Mouse (Mus musculus) hindbrain, embryonic 11.5 days (tissue): ENCODE results near the gene Spib. TPM values are rescaled to one million over a fixed set of nuclear protein-coding genes. Genes with fewer than 3 reads are reported as not detected.

Experiments used
- ATAC-seq: fragments of 200-750 bp; cut with Nextera tagmentation; 2 replicates; pipeline ENCODE4 v1.8.0; 2017; ENCODE audit warnings: mild to moderate bottlenecking, moderate TSS enrichment, moderate library complexity; ENCODE audit not compliant: low FRiP score
- DNase-seq: peaks from one replicate; pipeline ENCODE4 v3.0.0-alpha.2; 2015; ENCODE audit warnings: low spot score
- H3K27ac ChIP-seq: fragments of 300-500 bp; sonication (generic); 2 replicates; pipeline ENCODE4 v1.5.1; 2014; ENCODE audit warnings: mild to moderate bottlenecking, low read depth, low read length
- H3K27me3 ChIP-seq: fragments of 300-500 bp; sonication (generic); 2 replicates; pipeline ENCODE4 v1.6.1; 2014; ENCODE audit warnings: mild to moderate bottlenecking, low read length, moderate library complexity, mixed read lengths; ENCODE audit not compliant: control insufficient read depth, insufficient read depth
- H3K36me3 ChIP-seq: fragments of 300-500 bp; sonication (generic); 2 replicates; pipeline ENCODE4 v1.6.1; 2014; ENCODE audit warnings: mild to moderate bottlenecking, low read length, moderate library complexity, mixed read lengths; ENCODE audit not compliant: control insufficient read depth, insufficient read depth
- H3K4me1 ChIP-seq: fragments of 300-500 bp; sonication (generic); replicated peaks from 2 replicates; pipeline ENCODE4 v1.6.1; 2014; ENCODE audit warnings: low read length, mixed read lengths; ENCODE audit not compliant: control insufficient read depth, insufficient read depth
- H3K4me2 ChIP-seq: fragments of 300-500 bp; sonication (generic); replicated peaks from 2 replicates; pipeline ENCODE4 v1.6.1; 2014; ENCODE audit warnings: mild to moderate bottlenecking, low read depth, low read length
- H3K4me3 ChIP-seq: fragments of 300-500 bp; sonication (generic); 2 replicates; pipeline ENCODE4 v1.5.1; 2014; ENCODE audit warnings: low read depth, low read length
- H3K9ac ChIP-seq: fragments of 300-500 bp; sonication (generic); 2 replicates; pipeline ENCODE4 v1.6.1; 2014; ENCODE audit warnings: low read depth, low read length
- H3K9me3 ChIP-seq: fragments of 300-500 bp; sonication (generic); 2 replicates; pipeline ENCODE4 v1.6.1; 2016; ENCODE audit warnings: low read length; ENCODE audit not compliant: control insufficient read depth
- WGBS: fragments of 180-500 bp; shearing (Covaris S2); extraction: QIAGEN DNeasy Blood & Tissue Kit; methylation state at CpG from one replicate; pipeline ENCODE4 v1.1.7; 2014; 5-methylcytosine and 5-hydroxymethylcytosine counted together
- polyA plus RNA-seq: library from polyadenylated mRNA; unstranded; fragments of >200 nt; fragmentation: Nextera tagmentation; extraction: Ambion mirVana; gene quantifications from 2 replicates; pipeline ENCODE4 v1.2.1, GENCODE M21; 2014

The Spib gene
- polyA plus RNA-seq, 1 experiment from 2014 or later: not detected

DNA sequence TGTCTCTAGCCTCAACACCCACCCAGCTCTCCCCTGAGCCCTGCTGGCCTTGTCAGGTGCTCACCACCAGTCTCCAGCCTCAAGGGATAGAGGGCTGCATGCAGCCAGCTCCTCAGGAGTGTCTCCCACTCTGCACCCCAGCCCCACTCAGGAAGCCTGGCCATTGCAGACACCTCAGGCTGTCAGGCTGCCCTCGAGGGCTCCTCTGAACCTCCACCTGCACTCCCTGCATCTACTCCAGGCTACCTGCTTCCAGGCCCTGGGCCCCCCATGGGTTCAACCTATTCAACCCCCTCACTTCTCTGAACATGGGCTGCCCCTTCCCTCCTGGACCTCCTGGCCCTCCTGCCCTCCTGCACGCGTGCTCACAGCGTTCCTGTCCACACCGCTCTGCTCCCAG is 40.5 kb downstream of the Spib start:
- DNase-seq (no peak), ATAC-seq (no peak)
- Histone ChIP-seq H3K4me3 (no peak overlapping the region), H3K9ac (no peak overlapping the region), H3K4me2 (no peak overlapping the region), H3K27ac (no peak overlapping the region), H3K27me3 (no peaks in the 10 kb centered on the region), H3K9me3 (no peaks in the 10 kb centered on the region), H3K4me1 (peaks cover 4% of the 10 kb centered on the region; the same call in 1 of the 2 replicates), H3K36me3 (no peaks in the 10 kb centered on the region)
- 94% methylated on average over 5 of the region's 5 CpGs for whole genome bisulfite sequencing

DNA sequence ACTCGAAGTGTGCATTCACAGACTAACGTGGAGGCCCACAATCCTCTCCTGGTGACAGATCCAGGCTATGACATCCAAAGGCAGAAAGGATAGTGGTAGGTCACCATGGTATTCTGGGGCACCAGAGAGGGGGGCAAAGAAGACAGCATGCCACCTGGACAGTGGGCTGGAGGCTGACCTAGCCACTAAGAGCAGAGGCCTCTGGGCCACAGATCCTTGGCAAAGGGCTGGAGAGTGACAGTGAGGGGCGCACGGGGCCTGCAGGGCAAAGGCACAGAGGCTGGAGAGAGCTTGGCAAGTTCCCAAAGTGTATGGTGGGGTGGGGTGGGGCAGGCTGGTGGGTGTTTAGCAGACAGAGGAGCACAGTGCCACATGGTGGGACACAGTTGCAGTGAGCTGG is 41.6 kb downstream of the Spib start:
- Histone ChIP-seq H3K36me3 (no peaks in the 10 kb centered on the region), H3K4me2 (no peak overlapping the region), H3K27me3 (no peaks in the 10 kb centered on the region), H3K9me3 (no peaks in the 10 kb centered on the region), H3K27ac (no peak overlapping the region), H3K9ac (no peak overlapping the region), H3K4me3 (no peak overlapping the region), H3K4me1 (peaks cover 1% of the 10 kb centered on the region; the same call in 1 of the 2 replicates)
- no peak for DNase-seq
- ATAC-seq: no peak
- 93% methylated on average over 4 of the region's 4 CpGs for WGBS

DNA sequence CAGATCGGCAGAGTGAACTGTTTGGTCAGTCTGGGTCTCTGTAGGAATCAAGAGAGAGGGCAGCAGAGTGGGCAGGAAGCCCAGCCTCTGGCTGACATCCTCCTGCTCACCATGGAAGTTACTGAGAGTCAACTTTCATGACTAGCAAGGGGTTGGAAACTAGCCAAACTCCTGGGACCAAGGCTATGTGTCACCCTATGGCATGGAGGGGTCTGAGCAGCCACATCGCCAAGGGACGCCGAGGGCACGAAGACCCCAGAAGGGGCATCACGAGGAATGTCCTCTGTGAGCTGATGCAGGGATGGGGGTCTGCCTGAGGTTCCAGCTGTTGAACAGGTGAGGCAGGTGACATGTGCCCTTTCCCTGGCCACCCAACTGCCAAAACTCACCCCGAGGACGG is 43.3 kb downstream of the Spib start:
- Histone ChIP-seq H3K9me3 (no peaks in the 10 kb centered on the region), H3K4me2 (no peak overlapping the region), H3K4me3 (no peak overlapping the region), H3K4me1 (no peaks in the 10 kb centered on the region), H3K36me3 (no peaks in the 10 kb centered on the region), H3K27me3 (no peaks in the 10 kb centered on the region), H3K9ac (no peak overlapping the region), H3K27ac (no peak overlapping the region)
- DNase-seq (no peak), ATAC-seq (no peak)
- 88% methylated on average over 8 of the region's 8 CpGs for WGBS

GRCm38 (mm10) chr7:44487936-44488335 is 43.9 kb downstream of the Spib start:
- Histone ChIP-seq H3K27me3 (no peaks in the 10 kb centered on the region), H3K36me3 (no peaks in the 10 kb centered on the region), H3K4me1 (no peaks in the 10 kb centered on the region), H3K4me3 (no peak overlapping the region), H3K9me3 (no peaks in the 10 kb centered on the region), H3K27ac (no peak overlapping the region), H3K9ac (no peak overlapping the region), H3K4me2 (no peak overlapping the region)
- ATAC-seq (no peak), DNase-seq (no peak)
- 92% methylated on average over 7 of the region's 7 CpGs for WGBS

DNA sequence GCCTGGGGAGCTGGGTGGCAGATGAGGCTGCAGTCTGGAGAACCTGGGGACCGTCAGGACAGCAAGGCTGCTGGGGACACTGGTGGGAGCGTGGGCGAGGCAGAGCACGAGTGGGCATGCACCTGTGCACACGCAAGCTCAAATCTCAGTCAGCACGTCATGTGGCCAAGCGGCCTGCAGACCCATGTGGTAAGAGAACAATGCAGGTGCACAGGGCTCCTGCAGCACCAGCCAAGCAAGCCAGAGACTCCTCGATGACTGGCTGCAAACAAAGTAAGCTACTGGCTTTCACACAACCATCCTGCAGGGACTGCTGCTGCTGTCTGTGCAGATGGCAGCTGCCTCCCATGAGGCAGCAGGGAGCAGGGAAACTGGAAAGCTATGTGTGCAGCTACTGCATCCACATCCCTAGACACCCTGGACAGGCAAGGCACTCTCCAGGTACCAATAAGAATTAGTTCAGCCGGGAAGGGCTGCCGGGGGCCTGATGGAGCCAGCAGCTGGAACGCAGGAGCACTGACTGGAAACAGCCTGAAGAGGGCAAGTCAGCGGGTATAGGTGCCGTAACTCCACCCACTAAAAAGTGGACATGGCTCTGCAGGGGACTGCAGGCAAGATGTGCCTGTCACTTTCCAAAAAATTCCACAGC is 44.8 kb downstream of the Spib start:
- WGBS: 67% methylated on average over 13 of the region's 13 CpGs
- H3K9me3 ChIP-seq: no peaks in the 10 kb centered on the region
- H3K27me3 ChIP-seq: 0 out of 2 replicates have a peak, but pooled peaks cover 3% of the 10 kb centered on the region
- H3K4me1 ChIP-seq: no peaks in the 10 kb centered on the region
- ATAC-seq (no peak), DNase-seq (no peak)
- H3K9ac ChIP-seq: no peak overlapping the region
- no peak overlapping the region for H3K4me2 ChIP-seq
- no peaks in the 10 kb centered on the region for H3K36me3 ChIP-seq
- H3K27ac ChIP-seq: no peak overlapping the region
- no peak overlapping the region for H3K4me3 ChIP-seq

GRCm38 (mm10) chr7:44485572-44486195 is 46.2 kb downstream of the Spib start:
- 68% methylated on average over 6 of the region's 7 CpGs for WGBS
- DNase-seq (no peak), ATAC-seq (no peak; the same call in 1 of the 2 replicates)
- Histone ChIP-seq H3K27ac (no peak overlapping the region), H3K4me3 (no peak overlapping the region), H3K9ac (no peak overlapping the region), H3K36me3 (no peaks in the 10 kb centered on the region), H3K27me3 (0 out of 2 replicates have a peak, but pooled peaks cover 3% of the 10 kb centered on the region), H3K9me3 (no peaks in the 10 kb centered on the region), H3K4me2 (no peak overlapping the region), H3K4me1 (no peaks in the 10 kb centered on the region)

DNA sequence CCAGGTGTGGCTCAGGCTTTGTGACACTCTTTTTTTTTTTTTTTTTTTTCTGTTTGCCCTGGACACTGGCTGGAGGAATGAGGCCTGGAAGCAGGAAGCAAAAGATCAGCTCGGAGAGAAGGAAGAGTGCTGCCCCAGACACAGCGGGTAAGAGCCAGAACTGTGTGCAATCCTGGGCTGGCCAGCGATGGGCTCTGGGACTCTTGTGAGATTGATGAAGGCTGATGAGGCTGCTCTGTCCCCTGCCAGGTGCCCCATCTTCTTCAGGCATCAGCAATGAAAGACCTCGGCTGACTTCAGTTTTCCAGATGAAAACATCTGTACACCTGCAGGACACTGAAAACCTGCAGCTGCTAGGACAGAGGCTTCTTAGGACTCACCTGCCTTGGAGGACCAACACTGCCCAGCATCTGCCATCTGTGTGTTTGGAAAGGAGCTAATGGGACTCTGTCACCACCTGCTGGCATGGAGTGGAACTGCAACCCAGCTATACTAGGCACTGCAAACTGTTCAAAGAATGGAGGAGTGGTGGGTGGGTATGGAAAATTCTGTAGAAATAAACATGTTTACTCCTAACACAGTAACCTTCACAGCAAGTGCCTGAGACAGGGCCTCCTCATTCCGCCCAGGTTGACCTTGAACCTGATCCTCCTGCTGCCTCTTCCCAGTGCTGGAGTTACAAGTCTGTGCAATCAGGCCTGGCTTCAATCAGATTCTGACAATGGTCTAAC is 46.9 kb downstream of the Spib start:
- peak; percentile 75 for ATAC-seq

DNA sequence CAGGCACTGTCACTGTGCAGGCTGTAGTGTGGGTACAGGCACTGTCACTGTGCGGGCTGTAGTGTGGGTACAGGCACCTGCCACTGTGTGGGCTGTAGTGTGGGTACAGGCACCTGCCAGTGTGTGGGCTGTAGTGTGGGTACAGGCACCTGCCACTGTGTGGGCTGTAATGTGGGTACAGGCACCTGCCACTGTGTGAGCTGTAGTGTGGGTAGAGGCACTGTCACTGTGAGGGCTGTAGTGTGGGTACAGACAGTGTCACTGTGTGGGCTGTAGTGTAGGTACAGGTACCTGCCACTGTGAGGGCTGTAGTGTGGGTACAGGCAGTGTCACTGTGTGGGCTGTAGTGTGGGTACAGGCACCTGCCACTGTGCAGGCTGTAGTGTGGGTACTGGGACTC is 47.8 kb downstream of the Spib start:
- Histone ChIP-seq H3K27ac (no peak overlapping the region), H3K4me3 (no peak overlapping the region), H3K27me3 (0 out of 2 replicates have a peak, but pooled peaks cover 3% of the 10 kb centered on the region), H3K4me1 (no peaks in the 10 kb centered on the region), H3K4me2 (no peak overlapping the region), H3K36me3 (no peaks in the 10 kb centered on the region), H3K9ac (no peak overlapping the region), H3K9me3 (no peaks in the 10 kb centered on the region)
- no peak for ATAC-seq
- no peak for DNase-seq
- WGBS: 100% methylated on average over 1 of the region's 1 CpGs

More for the DNA sequence above, 46.9 kb downstream of the Spib start:
- Histone ChIP-seq H3K27me3 (0 out of 2 replicates have a peak, but pooled peaks cover 3% of the 10 kb centered on the region), H3K4me3 (no peak overlapping the region), H3K27ac (no peak overlapping the region), H3K36me3 (no peaks in the 10 kb centered on the region), H3K4me1 (no peaks in the 10 kb centered on the region), H3K9me3 (no peaks in the 10 kb centered on the region), H3K4me2 (no peak overlapping the region), H3K9ac (no peak overlapping the region)
- peak; percentile 91 for DNase-seq
- 40% methylated on average over 5 of the region's 5 CpGs for WGBS
